Mouse (Mus musculus): Measurements from ENCODE around the gene Gadd45b.
A peak's percentile ranks its signal among the peaks of the same experiment; 100 is the strongest.

Gene Gadd45b

DNA sequence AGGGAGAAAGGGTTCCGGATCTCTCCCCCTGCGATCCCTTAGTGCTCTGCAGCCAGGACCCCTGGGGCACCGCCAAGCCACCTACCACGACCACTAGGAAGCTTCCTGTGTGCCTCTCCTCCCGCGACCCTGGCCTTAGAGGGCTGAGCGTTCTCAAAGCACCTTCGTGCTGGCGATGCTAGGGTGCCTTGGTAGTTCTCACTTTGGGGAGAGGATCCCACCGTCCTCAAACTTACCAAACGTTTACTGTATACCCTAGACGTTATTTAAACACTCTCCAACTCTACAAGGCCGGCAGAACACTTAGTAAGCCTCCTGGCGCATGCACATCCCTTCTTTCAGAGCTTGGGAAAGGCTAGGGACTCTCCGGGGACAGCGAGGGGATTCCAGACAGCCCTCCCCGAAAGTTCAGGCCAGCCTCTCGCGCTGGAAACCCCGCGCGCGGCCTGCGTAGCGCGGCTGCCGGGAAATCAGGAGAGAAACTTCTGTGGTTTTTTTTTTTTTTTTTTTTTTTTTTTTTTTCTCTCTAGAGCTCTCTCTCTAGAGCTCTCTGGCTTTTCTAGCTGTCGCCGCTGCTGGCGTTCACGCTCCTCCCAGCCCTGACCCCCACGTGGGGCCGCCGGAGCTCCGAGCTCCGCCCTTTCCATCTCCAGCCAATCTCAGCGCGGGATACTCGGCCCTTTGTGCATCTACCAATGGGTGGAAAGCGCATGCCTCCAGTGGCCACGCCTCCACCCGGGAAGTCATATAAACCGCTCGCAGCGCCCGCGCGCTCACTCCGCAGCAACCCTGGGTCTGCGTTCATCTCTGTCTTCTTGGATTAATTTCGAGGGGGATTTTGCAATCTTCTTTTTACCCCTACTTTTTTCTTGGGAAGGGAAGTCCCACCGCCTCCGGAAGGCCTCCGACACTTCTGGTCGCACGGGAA lies at the start of gene Gadd45b:
TSS of gene Gadd45b (plus strand) at position 775 of the 928 bp plus-strand sequence.
- peak; percentile 98 for DNase-seq (ENCODE audit: low read depth in 1 of 2, low spot score in 2 of 2)

DNA sequence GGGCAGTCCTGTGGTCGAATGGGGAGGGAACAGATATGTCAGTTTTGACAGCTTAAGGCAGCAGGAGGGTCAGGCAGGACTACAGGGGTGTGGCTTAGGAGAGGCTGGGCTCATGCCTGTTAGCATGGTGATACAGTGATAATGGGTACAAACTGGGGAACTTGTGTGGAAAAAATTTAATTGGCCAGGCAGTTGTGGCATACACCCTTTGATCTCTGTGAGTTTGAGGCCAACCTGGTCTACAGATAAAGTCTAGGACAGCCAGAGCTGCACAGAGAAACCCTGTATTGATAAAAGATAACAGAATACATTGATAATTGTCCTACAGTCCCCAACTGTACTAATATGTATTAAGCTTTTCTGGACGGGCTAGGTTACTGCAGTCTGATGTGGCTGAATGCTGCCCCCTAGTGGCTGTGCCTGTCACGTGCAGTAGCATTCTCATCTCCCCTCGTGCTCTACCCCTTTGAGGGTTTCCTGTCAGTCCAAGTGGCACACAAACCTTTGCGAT lies 49.7 kb upstream of the Gadd45b start:
- peak in 1 of 2 experiments; percentile 53 for DNase-seq (ENCODE audit: low read depth in 1 of 2, low spot score in 2 of 2)

DNA sequence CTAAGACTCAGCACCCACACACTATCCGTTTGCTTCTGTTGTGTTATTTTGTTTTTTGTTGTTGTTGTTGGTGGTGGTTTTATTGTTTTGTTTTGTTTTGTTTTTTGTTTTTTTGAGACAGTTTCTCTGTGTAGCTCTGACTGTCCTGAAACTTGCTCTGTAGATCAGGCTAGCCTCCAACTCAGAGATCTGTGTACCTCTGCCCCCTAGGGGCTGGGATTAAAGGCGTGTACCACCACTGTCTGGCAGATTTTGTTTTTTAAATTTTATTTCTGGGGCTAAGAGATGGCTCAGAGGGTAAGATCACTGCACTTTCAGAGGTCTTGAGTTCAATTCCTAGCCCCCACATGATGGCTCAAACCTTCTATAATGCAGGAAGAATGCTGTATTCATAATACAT lies 49.0 kb upstream of the Gadd45b start:
- no peak for DNase-seq (ENCODE audit: low read depth in 1 of 2, low spot score in 2 of 2)

DNA sequence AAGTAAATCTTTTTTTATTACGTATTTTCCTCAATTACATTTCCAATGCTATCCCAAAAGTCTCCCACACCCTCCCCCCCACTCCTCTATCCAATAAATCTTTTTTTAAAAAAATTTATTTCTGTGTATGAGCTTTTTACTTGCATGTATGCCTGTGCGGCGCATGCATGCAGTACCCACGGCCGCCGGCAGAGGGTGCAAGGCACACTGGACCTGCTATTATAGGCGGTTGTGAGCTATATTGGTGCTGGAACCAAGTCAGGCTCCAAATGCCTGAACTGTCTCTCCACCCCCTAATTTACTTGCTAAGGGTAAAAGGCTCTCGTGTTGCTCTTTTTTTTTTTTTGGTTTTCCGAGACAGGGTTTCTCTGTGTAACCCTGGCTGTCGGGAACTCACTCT lies 48.6 kb upstream of the Gadd45b start:
- DNase-seq (ENCODE audit: low read depth in 1 of 2, low spot score in 2 of 2), result peak; percentile 35 to 69

DNA sequence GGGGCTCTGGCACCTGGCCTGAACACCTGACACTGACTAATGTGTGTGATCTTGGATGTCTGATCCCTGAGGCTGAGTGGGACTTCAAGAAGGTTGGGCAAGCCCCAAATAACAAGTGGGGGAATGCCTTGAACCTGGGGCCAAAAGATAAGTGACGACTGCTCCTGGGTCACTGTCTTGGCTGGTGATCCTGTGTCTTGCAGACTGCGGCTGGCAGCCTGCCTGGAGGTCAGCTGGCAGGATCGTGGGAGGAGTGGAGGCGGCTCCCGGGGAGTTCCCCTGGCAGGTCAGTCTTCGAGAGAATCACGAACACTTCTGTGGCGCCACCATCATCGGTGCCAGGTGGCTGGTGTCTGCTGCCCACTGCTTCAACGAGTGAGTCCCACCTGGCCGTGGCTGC lies 42.7 kb upstream of the Gadd45b start:
- DNase-seq (ENCODE audit: low read depth in 1 of 2, low spot score in 2 of 2), result no peak

DNA sequence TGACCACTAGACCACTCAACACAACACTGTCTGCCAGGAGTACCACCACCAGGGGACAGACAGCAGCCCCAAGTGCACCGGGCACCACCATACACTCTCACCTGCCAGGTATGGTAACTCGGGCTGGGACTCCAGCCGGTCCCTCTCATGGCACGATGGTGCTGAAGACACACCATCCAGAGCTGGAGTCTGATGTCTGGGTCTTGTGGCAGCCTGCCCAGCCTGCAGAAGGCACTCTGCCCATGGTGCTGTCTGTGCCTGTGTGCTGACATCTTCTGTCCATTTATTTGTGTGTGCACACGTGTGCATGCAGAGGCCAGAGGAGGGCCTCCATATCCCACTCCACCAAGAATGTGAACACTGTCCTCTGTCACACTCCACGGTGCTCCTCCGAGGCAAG lies 34.8 kb upstream of the Gadd45b start:
- DNase-seq (ENCODE audit: low read depth in 1 of 2, low spot score in 2 of 2), result no peak

DNA sequence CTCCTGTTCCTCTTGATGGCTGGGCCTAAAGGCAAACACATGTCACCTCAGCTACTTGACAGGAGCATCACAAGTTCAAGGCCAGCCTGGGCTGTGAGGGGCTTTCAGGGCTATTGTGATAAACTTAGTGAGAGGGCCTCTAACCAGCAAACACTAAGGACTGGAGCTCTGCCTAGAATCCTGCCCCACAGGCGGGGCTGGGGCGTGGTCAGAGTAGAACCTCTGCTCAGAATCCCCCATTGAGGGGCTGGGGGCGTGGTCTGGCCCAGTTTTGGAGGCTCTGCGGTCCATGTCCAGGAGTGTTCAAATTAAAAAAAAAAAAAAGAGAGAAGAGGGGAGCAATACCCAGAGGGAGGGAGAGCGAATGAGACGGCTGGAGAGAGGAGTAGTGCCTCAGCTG lies 34.2 kb upstream of the Gadd45b start:
- DNase-seq (ENCODE audit: low read depth in 1 of 2, low spot score in 2 of 2), result no peak

DNA sequence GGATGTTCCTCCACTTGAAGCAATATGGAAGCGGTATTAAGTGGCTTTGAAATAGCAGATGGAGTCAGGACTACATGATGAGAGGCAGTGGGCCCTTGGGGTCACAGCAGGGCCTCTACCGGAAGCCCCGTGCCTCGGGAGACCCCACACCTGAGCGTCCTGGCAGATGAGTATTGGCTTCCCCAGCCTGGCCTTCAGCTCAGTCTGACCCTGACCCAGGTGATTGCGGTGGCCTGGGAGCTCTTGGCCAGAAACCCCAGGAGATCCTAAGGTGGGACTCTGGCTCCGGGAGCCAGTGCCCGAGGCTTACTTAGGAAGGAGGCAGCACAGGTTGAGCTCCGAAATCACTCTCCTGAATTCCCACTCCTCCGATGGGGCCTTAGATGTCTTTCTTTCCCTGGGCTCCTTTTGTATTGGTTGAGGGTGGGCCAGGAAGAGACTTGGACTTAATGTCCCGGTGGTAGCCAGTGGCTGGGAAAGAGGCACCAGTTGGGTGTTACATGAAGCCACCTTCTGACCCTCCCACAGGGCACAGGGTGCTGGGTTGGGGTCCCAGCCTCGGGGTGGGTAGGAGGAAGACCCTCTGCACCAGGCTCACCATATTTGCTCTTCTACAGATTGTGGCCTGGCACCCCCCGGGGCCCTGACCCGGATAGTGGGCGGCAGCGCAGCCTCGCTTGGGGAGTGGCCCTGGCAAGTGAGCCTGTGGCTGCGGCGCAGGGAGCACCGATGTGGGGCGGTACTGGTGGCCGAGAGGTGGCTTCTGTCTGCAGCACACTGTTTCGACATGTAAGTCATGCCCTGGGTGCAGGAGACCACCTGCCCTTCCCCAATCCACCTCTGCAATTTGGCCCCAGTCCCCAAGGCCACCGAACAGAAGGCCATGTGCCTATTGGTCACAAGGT lies 33.0 kb upstream of the Gadd45b start:
- DNase-seq (ENCODE audit: low read depth in 1 of 2, low spot score in 2 of 2), result no peak

DNA sequence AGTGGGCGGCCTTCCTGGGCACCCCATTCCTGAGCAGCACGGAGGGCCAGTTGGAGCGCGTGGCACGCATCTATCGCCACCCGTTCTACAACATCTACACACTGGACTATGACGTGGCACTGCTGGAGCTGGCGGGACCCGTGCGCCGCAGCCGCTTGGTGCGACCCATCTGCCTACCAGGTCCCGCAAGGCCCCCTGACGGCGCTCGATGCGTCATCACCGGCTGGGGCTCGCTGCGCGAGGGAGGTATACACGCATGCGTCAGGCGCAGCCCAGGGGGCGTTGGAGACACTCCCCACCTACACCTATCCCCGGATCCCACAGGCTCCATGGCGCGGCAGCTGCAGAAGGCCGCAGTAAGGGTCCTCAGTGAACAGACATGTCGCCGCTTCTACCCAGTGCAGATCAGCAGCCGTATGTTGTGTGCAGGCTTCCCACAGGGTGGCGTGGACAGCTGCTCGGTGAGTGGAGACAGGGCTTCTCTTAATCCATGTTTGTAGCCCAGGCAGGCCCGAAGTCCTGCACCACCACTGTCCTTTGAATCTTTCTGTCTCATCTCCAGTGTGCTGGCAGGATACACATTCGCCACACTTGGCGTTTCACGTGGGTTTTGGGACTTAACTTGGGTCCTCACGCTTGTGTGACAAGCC lies 31.9 kb upstream of the Gadd45b start:
- DNase-seq (ENCODE audit: low read depth in 1 of 2, low spot score in 2 of 2), result no peak

DNA sequence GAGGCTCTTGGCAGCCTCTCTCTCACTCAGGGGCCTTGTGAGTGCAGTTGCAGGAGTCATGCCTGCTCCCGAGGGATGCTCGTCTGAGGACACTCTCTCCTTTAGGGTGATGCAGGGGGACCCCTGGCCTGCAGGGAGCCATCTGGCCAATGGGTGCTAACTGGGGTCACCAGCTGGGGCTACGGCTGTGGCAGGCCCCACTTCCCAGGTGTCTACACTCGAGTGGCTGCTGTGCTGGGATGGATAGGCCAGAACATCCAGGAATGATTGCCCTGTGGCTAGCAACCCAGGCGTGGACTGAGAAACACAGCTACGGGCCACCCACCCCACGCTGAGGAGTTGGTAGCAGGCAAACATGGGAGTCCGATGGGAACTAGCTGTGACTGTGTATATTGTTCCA lies 30.8 kb upstream of the Gadd45b start:
- DNase-seq (ENCODE audit: low read depth in 1 of 2, low spot score in 2 of 2), result no peak

DNA sequence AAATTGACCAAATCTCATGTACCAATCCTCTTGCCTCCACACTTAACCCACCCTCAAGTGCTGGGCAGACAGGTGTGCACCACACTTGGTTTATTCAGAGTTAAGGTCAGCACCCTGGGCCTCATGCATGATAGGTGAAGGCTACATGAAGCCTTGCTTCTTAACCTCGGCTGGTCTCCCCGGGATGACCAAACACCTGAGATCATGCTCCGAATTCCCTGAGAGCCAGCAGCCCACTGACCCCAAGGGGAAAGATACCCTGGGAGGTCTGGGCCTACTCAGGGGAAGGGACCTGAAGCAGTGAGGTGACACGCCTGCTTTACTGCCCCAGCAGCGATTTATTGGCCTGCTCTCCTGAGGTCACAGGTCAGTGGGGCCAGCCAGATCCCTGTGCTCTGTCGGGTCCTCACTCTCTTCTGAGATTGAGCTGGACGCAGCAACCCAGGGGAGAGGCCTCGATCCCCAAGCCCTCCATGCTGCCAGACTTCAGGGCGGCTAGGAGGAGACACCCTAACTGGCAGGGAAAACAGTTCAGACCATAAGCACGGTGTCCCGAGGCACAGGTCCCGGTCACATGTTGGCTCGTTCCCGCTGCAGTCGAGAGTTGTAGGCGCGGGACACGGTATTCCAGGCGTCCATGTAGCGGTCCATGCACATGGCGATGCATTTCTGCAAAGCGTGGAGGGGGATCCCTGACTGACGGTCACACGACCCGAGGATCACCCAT lies 30.1 kb upstream of the Gadd45b start:
- no peak for DNase-seq (ENCODE audit: low read depth in 1 of 2, low spot score in 2 of 2)

DNA sequence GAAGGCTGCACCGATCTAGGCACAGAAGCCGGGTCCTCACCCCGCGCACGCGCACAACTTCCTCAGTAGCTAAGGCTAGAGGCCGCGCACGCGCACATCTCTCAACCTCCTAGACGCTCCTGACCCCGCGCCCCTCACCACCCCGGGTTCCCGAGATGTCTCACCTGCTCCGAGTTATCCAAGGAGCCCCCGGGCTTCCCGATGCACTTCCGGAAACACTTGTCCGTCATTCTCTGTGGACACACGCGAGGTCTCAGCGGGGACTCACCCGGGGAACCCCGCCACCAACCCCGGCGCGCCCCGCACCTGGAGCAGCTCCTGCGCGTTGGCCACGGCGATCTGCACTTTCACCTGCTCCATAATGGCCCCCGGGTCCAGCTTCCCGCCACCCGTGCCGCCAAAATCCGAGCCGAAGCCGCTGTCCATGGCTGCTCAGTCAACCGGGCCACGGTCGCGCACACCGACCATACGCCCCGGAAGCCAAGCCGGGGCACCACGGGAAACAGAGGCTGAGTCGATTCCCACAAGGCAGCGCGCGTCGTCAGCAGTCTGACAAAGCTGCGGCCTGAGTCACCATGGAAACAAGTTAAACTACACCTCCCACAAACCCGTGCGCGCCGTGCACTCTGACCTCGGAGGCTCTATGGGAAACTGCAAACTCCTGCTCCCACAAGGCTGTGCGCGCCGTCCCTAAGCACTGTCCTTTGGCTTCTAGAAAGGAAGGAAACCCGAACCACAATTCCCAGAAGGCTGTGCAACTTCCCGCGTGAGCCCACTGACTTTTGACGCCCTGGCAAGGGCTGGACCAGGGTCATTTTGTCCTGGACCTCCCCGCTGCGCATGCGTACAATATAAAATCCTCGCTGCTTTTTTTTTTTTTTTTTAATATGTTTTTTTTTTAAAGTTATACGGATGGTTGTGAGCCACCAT lies 29.3 kb upstream of the Gadd45b start, which contains the start of gene Timm13:
TSS of gene Timm13 (minus strand) at position 652 of the 930 bp plus-strand sequence.
- DNase-seq (ENCODE audit: low read depth in 1 of 2, low spot score in 2 of 2), result peak; percentile 95 to 98

DNA sequence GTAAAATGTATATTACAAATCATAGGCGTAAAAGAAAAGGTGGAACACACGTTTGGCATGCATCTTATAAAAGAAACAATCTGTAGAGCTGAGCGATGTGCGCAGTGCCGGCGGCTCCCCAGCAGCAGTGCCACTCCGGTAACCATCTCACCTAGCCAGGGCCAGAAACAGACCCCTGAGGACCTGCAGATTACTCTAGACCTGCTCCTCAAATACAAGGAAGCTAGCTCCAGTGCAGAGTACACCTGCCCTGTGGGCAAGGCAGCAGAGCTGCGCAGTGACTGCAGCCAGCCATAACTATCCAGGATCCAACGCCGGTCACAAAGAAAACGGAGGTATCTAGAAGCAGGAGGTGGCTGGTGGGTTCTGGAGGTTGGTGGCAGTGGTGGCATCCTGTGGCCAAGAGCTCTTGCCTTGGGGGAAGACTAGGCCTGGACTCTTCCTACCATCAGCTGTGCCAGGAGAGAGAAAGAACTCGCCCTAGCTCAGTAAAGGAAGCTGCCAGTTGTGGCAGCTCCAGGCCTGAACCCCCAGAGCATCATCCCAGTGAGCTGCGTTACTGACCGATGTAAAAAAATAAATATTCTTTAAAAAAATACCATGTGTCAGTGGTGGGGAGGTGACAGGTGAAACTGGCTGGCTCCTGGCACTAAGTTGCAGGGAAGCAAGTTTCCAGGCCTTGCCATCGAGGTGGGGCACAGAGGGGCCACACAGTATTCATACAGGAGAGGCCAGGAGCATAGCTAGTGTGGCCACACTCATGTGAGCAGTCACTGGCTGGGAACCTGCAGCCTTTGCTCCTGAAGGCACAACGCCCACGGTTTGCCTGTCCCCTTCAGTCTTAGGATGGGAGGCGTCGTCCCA lies 28.2 kb upstream of the Gadd45b start:
- no peak for DNase-seq (ENCODE audit: low read depth in 1 of 2, low spot score in 2 of 2)

DNA sequence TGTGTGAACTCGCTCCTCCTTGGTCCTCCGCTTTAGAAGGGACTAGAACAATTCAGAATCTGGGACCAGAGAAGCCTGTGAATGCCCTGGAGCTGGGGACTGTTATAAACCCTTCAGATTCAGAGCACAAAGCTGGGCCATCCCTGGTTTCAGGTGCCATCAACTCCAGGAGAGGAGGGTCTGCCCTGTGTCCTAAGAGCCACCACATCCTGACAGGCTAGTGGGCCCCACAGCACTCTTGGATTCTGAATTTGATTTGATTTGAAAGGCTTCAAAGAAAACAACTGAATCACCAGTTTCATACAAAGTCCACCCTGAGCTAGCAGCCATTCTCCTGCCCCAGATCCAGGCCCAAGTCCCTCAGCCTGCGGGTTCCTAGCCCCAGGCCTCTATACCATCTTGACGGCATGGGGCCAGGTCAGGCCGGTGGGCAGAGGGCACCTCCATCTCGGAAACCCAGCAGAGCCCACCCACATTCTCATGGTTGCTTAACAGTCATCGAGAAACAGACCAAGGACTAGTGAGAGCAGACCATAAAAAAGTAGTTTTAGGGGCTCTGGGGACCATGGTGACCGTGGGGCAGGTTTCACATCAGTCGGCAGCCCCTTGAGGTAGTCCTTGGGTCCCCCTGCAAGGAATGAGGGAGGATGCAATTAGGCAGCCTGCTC lies 27.5 kb upstream of the Gadd45b start:
- DNase-seq (ENCODE audit: low read depth in 1 of 2, low spot score in 2 of 2), result no peak

DNA sequence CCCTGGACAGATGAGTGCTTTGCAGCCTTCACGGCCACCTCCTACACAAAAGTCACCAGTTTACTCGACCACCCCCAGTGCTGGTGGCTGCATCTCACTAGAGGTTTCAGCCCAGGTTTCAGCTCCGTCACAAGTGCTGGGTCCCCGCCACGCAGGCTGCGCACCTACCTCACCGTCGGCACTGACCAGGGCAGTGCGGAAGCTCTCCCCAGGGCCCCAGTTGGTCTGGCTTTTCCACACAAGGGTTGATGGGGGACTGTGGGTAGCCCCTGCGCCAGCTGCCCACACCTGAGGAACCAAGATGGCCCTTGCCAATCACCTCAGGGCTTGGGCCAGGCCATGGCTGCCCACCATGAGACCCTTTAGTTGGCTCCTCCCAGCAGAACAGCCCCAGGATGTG lies 26.6 kb upstream of the Gadd45b start:
- no peak for DNase-seq (ENCODE audit: low read depth in 1 of 2, low spot score in 2 of 2)

DNA sequence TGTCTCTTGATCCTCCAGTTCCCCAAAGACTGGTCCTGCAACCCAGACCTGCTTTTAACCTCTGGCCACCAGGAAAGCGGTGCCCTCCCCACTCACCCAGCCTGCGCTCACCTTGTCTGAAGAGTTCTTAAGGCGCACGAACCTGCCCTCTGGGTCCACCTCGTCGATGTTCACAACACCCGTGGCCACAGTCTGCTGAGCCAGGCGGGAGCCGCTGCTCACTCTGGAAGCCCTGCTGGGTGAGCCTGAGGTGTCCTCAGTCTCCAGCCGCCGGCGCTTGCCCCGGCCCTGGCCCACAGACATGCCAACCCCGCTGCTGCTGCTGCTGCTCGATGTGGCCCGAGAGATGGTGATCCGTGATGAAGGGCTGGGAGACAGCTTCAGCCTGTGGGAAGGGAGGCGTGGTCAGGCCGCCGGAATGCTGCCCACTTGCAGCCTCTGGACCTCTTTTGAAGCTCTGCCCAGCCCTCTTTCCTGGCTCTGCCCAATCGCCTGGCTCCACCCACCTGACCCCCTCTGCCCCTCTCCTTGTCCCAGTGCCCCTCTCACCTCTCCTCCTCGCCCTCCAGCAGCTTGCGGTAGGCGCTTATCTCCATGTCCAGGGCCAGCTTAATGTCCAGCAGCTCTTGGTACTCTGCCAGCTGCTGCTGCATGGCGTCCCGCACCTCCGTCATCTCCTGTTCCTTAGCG lies 25.7 kb upstream of the Gadd45b start:
- no peak for DNase-seq (ENCODE audit: low read depth in 1 of 2, low spot score in 2 of 2)

DNA sequence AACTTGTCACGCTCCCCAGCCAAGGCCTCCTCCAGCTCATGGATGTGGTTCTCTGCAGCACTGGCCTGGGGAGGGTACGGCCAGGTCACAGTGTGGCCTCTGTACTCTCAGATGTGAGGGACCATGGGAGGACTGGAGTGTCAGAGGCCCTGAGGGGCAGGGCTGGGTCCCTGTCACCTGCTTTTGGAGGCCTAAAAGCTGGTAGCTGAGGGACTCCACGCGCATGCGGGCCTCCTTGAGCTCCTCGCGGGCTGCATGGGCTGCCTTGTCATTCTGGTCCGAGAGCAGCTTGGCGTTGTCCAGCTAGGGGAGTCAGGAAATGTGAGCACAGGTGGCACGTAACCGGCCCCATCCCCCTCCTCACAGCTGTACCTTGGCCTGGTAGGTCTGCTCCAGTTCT lies 25.2 kb upstream of the Gadd45b start:
- DNase-seq (ENCODE audit: low read depth in 1 of 2, low spot score in 2 of 2), result no peak

All from monocyte, adult 2 months (primary cell).